Mouse (Mus musculus) CD4-positive helper T cell, adult 2 months (primary cell): ENCODE measurements around the gene Klk1b5.

Experiments used
- DNase-seq: peaks from one replicate; pipeline ENCODE4 v3.0.0-alpha.2; 2012; ENCODE audit warnings: low read depth, missing footprints, low spot score

Klk1b5 gene

GRCm38 (mm10) chr7:44253023-44253616 is 37.4 kb downstream of the Klk1b5 start:
- DNase-seq = no peak

- DNase-seq = no peak
Measured at GRCm38 (mm10) chr7:44254930-44255329, 39.2 kb downstream of the Klk1b5 start.

- no peak for DNase-seq
Measured at GRCm38 (mm10) chr7:44257278-44257677, 41.5 kb downstream of the Klk1b5 start, which contains the start of gene Acp4. Gene Acp4, minus strand, starts transcription at chr7:44257378.

- DNase-seq = no peak
Measured at GRCm38 (mm10) chr7:44260410-44260809, 44.7 kb downstream of the Klk1b5 start.

GRCm38 (mm10) chr7:44261147-44261546 is 45.4 kb downstream of the Klk1b5 start, which contains the start of gene Gm15517:
Gene Gm15517, plus strand, starts transcription at chr7:44261447.
- DNase-seq = no peak

- peak; percentile 88 for DNase-seq
Measured at GRCm38 (mm10) chr7:44262791-44263643, 47.3 kb downstream of the Klk1b5 start.

- no peak for DNase-seq
Measured at GRCm38 (mm10) chr7:44268117-44268516, 52.4 kb downstream of the Klk1b5 start.

- no peak for DNase-seq
Measured at GRCm38 (mm10) chr7:44269397-44269796, 53.7 kb downstream of the Klk1b5 start.
